Mouse (Mus musculus): ENCODE measurements at regions not wholly inside any gene's neighbourhood (a gene's known extent, or its start where the extent isn't known, plus 50 kb on each side); places are given as distances from the start of the nearest gene placed in this dataset.

- no peak for TF ChIP-seq CTCF (IDR thresholded peaks at IDR 0.05; ENCODE audit: insufficient read depth, low read depth, low read length)
- TF ChIP-seq POLR2A (IDR thresholded peaks at IDR 0.05; ENCODE audit: insufficient read depth, low read depth, low read length), result no peak
Observed at GRCm38 (mm10) chr11:26971161-26971560, 377.4 kb upstream of the Vrk2 start.

All from olfactory bulb, adult 2 months (tissue).